Mouse (Mus musculus) ES-Bruce4 (cell line): ENCODE data around the gene Fkbp2.

Experiments
- CTCF ChIP-seq: IDR thresholded peaks from one replicate; pipeline ENCODE4 v1.8.1; 2011; ENCODE audit warnings: low read depth, low read length
- EP300 ChIP-seq: IDR thresholded peaks from 2 replicates; pipeline ENCODE4 v1.6.1; 2011; ENCODE audit warnings: low read depth, low read length; ENCODE audit not compliant: insufficient read depth
- POLR2A ChIP-seq: IDR thresholded peaks from one replicate; pipeline ENCODE4 v1.8.1; 2011; ENCODE audit warnings: low read length; ENCODE audit not compliant: insufficient read depth

DNA sequence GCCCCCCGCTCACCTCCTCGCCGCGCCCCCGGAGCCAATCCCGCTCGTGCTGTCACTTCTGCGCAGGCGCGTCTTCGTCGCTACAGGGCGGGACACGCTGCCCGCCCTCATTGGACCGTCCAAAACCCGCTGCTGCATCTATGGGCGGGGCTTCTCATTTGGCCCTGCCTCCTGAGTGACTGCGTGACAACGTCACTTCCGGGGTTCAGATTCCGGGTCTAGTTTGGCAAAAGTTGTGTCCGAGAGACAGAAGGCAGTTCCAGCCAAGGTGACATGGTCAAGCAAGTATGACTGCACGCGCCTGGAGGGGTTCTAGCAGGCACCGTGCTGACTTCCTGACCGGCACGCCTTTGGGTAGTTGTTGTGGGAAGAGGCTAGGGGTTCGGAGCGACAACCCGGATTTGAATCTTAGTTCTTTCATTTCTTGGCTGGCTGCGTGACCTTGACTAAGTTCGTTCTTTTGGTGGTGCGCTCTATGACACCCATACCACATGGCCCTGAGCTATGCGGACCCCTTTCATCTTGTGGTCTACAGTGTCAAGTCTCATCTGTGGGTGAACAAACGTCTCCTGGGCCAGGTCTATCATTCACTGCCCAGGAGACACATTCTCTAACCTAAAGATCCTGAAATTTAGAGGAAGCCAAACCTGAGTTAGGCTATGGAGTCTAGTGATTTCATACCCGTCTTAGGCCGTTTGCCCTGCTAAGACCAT lies at the start of gene Fkbp2:
- TF ChIP-seq POLR2A (no peak), CTCF (no peak), EP300 (no peak)
